Mouse (Mus musculus): Measurements from ENCODE around the gene AL607142.1. TPM values are rescaled to one million over a fixed set of nuclear protein-coding genes. Genes with fewer than 3 reads are reported as not detected.

The AL607142.1 gene
- polyA plus RNA-seq, 1 experiment from 2014 or later, result not detected

- ATAC-seq (ENCODE audit: insufficient read depth, low FRiP score), result no peak
- Histone ChIP-seq H3K4me2 (ENCODE audit: low read depth, low read length) (no peak overlapping the region), H3K4me3 (replicated peaks; ENCODE audit: low read length) (no peak overlapping the region), H3K36me3 (ENCODE audit: control insufficient read depth, insufficient read depth, low read length) (no peaks in the 10 kb centered on the region), H3K27ac (ENCODE audit: low read length) (no peak overlapping the region), H3K9me3 (replicated peaks; ENCODE audit: control insufficient read depth, low read length) (no peaks in the 10 kb centered on the region), H3K27me3 (ENCODE audit: control insufficient read depth, insufficient read depth, low read length) (no peaks in the 10 kb centered on the region), H3K9ac (ENCODE audit: low read length) (no peak overlapping the region), H3K4me1 (ENCODE audit: control insufficient read depth, insufficient read depth, low read length) (0 out of 2 replicates have a peak, but pooled peaks cover 3% of the 10 kb centered on the region)
- 60% methylated on average over 6 of the region's 6 CpGs for WGBS
Measured at GRCm38 (mm10) chr4:120062198-120062597, 2.6 kb upstream of the AL607142.1 start.

DNA sequence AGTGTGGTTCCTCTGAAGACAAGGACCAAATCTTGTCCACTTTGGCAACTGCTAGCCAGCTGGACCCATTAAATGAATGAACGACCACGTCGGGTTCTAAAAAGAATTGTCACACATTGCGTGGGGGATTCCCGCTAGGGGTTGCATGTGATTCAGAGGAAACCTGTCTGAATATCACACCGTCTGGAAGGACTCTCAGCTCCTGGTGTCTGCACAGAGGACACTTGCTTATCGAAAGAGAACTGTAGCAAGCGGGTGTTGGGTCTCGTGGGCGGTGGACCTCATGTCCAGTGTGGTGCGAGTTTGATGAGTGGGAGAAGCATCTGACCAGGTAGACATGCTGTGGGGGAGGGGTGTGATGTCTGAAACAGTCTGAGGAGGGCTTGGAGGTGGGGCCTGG, 2.0 kb upstream of the AL607142.1 start:
- no peaks in the 10 kb centered on the region for H3K36me3 ChIP-seq (ENCODE audit: control insufficient read depth, insufficient read depth, low read length)
- 0 out of 2 replicates have a peak, but pooled peaks cover 4% of the 10 kb centered on the region for H3K4me1 ChIP-seq (ENCODE audit: control insufficient read depth, insufficient read depth, low read length)
- 89% methylated on average over 11 of the region's 11 CpGs for WGBS
- no peaks in the 10 kb centered on the region for H3K9me3 ChIP-seq (replicated peaks; ENCODE audit: control insufficient read depth, low read length)
- no peak overlapping the region for H3K4me2 ChIP-seq (ENCODE audit: low read depth, low read length)
- no peaks in the 10 kb centered on the region for H3K27me3 ChIP-seq (ENCODE audit: control insufficient read depth, insufficient read depth, low read length)
- H3K9ac ChIP-seq (ENCODE audit: low read length), result no peak overlapping the region
- no peak overlapping the region for H3K4me3 ChIP-seq (replicated peaks; ENCODE audit: low read length)
- no peak for ATAC-seq (ENCODE audit: insufficient read depth, low FRiP score)
- H3K27ac ChIP-seq (ENCODE audit: low read length), result no peak overlapping the region

- no peak for ATAC-seq (ENCODE audit: insufficient read depth, low FRiP score)
- 86% methylated on average over 20 of the region's 20 CpGs for WGBS
- Histone ChIP-seq H3K4me3 (replicated peaks; ENCODE audit: low read length) (no peak overlapping the region), H3K4me1 (ENCODE audit: control insufficient read depth, insufficient read depth, low read length) (0 out of 2 replicates have a peak, but pooled peaks cover 4% of the 10 kb centered on the region), H3K9me3 (replicated peaks; ENCODE audit: control insufficient read depth, low read length) (no peaks in the 10 kb centered on the region), H3K9ac (ENCODE audit: low read length) (no peak overlapping the region), H3K4me2 (ENCODE audit: low read depth, low read length) (no peak overlapping the region), H3K27me3 (ENCODE audit: control insufficient read depth, insufficient read depth, low read length) (no peaks in the 10 kb centered on the region), H3K27ac (ENCODE audit: low read length) (no peak overlapping the region), H3K36me3 (ENCODE audit: control insufficient read depth, insufficient read depth, low read length) (no peaks in the 10 kb centered on the region)
Measured at GRCm38 (mm10) chr4:120063353-120064124, 1.3 kb upstream of the AL607142.1 start.

DNA sequence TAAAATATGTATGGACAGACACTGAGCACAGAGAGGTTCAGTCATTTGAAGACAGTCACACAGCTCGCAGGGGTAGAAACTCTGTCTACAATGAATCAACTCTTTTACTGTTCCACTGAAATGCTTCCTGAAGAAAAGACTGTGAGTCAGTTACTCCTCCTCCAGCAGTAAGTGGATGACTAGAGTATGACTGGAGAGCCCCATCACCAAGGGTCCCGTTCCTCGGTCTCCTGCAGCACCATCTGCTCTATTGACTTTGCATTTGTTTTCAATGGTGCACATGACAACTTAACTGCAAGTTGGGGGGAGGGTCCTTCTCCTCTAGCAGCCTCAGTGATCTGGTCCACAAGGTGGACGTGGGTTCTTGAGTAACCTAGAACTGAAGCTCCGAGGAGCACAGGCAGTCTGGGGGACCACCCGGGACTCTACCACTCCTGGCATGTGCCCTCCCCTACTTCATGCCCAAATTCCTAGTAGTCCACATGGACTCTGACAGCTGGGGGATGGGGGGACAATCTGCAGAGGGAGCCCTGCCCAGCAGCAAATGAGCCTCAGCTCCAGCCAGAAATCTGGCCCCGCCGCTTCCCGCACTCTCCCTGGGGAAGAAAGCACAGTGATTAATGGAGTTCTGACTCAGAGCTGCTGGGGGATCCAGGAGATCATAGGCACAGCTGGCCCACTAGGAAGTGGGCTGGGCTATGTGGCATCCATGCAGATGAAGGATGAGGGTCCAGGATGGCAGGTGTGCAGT, 2.2 kb downstream of the AL607142.1 start:
- no peaks in the 10 kb centered on the region for H3K36me3 ChIP-seq (ENCODE audit: control insufficient read depth, insufficient read depth, low read length)
- H3K4me2 ChIP-seq (ENCODE audit: low read depth, low read length), result no peak overlapping the region
- H3K9me3 ChIP-seq (replicated peaks; ENCODE audit: control insufficient read depth, low read length), result no peaks in the 10 kb centered on the region
- H3K27ac ChIP-seq (ENCODE audit: low read length), result no peak overlapping the region
- 62% methylated on average over 9 of the region's 9 CpGs for whole genome bisulfite sequencing
- H3K4me3 ChIP-seq (replicated peaks; ENCODE audit: low read length), result no peak overlapping the region
- 0 out of 2 replicates have a peak, but pooled peaks cover 4% of the 10 kb centered on the region for H3K4me1 ChIP-seq (ENCODE audit: control insufficient read depth, insufficient read depth, low read length)
- ATAC-seq (ENCODE audit: insufficient read depth, low FRiP score), result no peak
- 0 out of 2 replicates have a peak overlapping the region, but pooled peaks have one; percentile 5 for H3K9ac ChIP-seq (ENCODE audit: low read length)
- no peaks in the 10 kb centered on the region; the same call in 1 of the 2 replicates for H3K27me3 ChIP-seq (ENCODE audit: control insufficient read depth, insufficient read depth, low read length)

DNA sequence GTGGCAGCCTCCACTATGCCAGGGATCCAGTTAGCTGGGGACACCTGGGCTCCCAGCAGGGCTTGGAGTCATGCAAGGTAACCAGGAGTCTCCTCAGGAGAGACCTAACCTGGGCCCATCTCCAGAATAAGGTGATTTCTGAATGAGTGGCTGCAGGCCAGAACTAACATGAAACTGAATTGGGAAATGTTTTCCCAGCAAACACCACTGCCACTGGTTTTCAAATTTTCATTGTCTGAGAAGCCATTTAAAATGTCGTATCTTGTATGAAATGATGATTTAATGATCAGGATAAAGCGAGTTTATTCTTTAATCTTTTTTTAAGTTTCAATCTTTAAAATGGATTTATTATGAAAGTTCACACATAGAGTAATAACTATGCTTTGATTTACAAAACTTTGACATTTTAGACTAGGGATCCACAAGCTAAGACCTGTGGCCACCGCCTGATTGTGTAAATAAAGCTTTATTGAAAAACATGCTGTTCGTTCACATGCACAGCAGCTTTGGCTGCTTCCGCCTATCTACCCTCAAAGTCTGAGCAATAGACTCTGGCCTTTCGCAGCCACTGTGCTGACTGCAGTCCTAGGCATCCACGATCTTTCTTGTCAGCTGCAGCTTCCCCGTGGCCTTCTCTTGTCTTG, 2.9 kb downstream of the AL607142.1 start:
- H3K9me3 ChIP-seq (replicated peaks; ENCODE audit: control insufficient read depth, low read length), result no peaks in the 10 kb centered on the region
- no peak overlapping the region for H3K4me2 ChIP-seq (ENCODE audit: low read depth, low read length)
- ATAC-seq (ENCODE audit: insufficient read depth, low FRiP score), result no peak
- H3K36me3 ChIP-seq (ENCODE audit: control insufficient read depth, insufficient read depth, low read length), result no peaks in the 10 kb centered on the region
- no peak overlapping the region for H3K27ac ChIP-seq (ENCODE audit: low read length)
- H3K9ac ChIP-seq (ENCODE audit: low read length), result no peak overlapping the region
- 75% methylated on average over 8 of the region's 8 CpGs for WGBS
- 0 out of 2 replicates have a peak, but pooled peaks cover 8% of the 10 kb centered on the region for H3K4me1 ChIP-seq (ENCODE audit: control insufficient read depth, insufficient read depth, low read length)
- H3K27me3 ChIP-seq (ENCODE audit: control insufficient read depth, insufficient read depth, low read length), result no peaks in the 10 kb centered on the region; the same call in 1 of the 2 replicates
- no peak overlapping the region for H3K4me3 ChIP-seq (replicated peaks; ENCODE audit: low read length)

GRCm38 (mm10) chr4:120068883-120069581, 4.2 kb downstream of the AL607142.1 start:
- H3K27me3 ChIP-seq (ENCODE audit: control insufficient read depth, insufficient read depth, low read length), result no peaks in the 10 kb centered on the region; the same call in 1 of the 2 replicates
- H3K4me1 ChIP-seq (ENCODE audit: control insufficient read depth, insufficient read depth, low read length), result peaks cover 14% of the 10 kb centered on the region; the same call in 1 of the 2 replicates
- ATAC-seq (ENCODE audit: insufficient read depth, low FRiP score), result no peak
- no peak overlapping the region for H3K4me3 ChIP-seq (replicated peaks; ENCODE audit: low read length)
- WGBS, result 64% methylated on average over 3 of the region's 3 CpGs
- no peak overlapping the region for H3K27ac ChIP-seq (ENCODE audit: low read length)
- no peaks in the 10 kb centered on the region for H3K36me3 ChIP-seq (ENCODE audit: control insufficient read depth, insufficient read depth, low read length)
- no peak overlapping the region for H3K9ac ChIP-seq (ENCODE audit: low read length)
- no peaks in the 10 kb centered on the region for H3K9me3 ChIP-seq (replicated peaks; ENCODE audit: control insufficient read depth, low read length)
- no peak overlapping the region for H3K4me2 ChIP-seq (ENCODE audit: low read depth, low read length)

DNA sequence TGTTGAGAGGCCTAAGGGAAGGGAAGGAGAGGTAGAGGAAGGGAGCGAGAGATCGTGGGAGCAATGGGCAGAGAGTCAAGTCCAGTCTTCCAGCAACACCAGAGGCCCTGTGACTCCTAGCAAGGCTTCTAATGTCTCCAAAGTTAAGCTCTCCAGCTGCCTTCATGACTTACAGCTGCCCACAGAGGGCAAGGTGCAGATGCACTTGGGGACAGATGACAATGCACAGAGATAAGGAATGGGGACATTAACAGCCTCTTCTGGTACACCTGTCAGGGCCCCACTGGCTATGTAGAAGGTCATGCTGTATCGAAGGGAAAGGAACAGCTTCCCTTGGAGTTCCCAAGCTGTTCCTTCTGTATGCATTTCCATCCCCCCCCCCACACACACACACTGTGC, 4.8 kb downstream of the AL607142.1 start:
- WGBS, result 86% methylated on average over 3 of the region's 3 CpGs
- Histone ChIP-seq H3K4me1 (ENCODE audit: control insufficient read depth, insufficient read depth, low read length) (peaks cover 16% of the 10 kb centered on the region; the same call in 1 of the 2 replicates), H3K9ac (ENCODE audit: low read length) (no peak overlapping the region), H3K36me3 (ENCODE audit: control insufficient read depth, insufficient read depth, low read length) (no peaks in the 10 kb centered on the region), H3K27ac (ENCODE audit: low read length) (no peak overlapping the region), H3K4me3 (replicated peaks; ENCODE audit: low read length) (no peak overlapping the region), H3K27me3 (ENCODE audit: control insufficient read depth, insufficient read depth, low read length) (no peaks in the 10 kb centered on the region; the same call in 1 of the 2 replicates), H3K9me3 (replicated peaks; ENCODE audit: control insufficient read depth, low read length) (no peaks in the 10 kb centered on the region), H3K4me2 (ENCODE audit: low read depth, low read length) (no peak overlapping the region)
- no peak for ATAC-seq (ENCODE audit: insufficient read depth, low FRiP score)

- H3K27ac ChIP-seq (ENCODE audit: low read length), result no peak overlapping the region; the same call in 1 of the 2 replicates
- peaks cover 16% of the 10 kb centered on the region; the same call in 1 of the 2 replicates for H3K4me1 ChIP-seq (ENCODE audit: control insufficient read depth, insufficient read depth, low read length)
- H3K4me2 ChIP-seq (ENCODE audit: low read depth, low read length), result peak overlapping the region; percentile 7; the same call in 1 of the 2 replicates
- no peaks in the 10 kb centered on the region for H3K9me3 ChIP-seq (replicated peaks; ENCODE audit: control insufficient read depth, low read length)
- no peak overlapping the region for H3K9ac ChIP-seq (ENCODE audit: low read length)
- 59% methylated on average over 3 of the region's 3 CpGs for WGBS
- no peaks in the 10 kb centered on the region; the same call in 1 of the 2 replicates for H3K27me3 ChIP-seq (ENCODE audit: control insufficient read depth, insufficient read depth, low read length)
- H3K4me3 ChIP-seq (replicated peaks; ENCODE audit: low read length), result no peak overlapping the region
- 0 out of 2 replicates have a peak, but pooled peaks have one; percentile 2 for ATAC-seq (ENCODE audit: insufficient read depth, low FRiP score)
- H3K36me3 ChIP-seq (ENCODE audit: control insufficient read depth, insufficient read depth, low read length), result no peaks in the 10 kb centered on the region
Measured at GRCm38 (mm10) chr4:120071411-120071810, 6.6 kb downstream of the AL607142.1 start.

Measured in stomach, embryonic 16.5 days (tissue).